Mouse (Mus musculus) left cerebral cortex, postnatal 25 days (tissue): ENCODE measurements around the gene Hoxd10. TPM values are rescaled to one million over a fixed set of nuclear protein-coding genes. Genes with fewer than 3 reads are reported as not detected.
A peak's percentile ranks its signal among the peaks of the same experiment; 100 is the strongest.

Experiments
- DNase-seq, 2 experiments: peaks; one replicate each; pipeline ENCODE4 v3.0.0; 2022; ENCODE audit warnings: low spot score in 2 of 2, mixed read lengths in 1 of 2
- intact Hi-C: fragments of 180-260 bp; cut with DNase I; formaldehyde crosslinking; loops from one replicate; pipeline ENCODE4 v1.15.1; 2025
- total RNA-seq, 2 experiments: library from RNA; stranded (reverse); gene quantifications; 2 replicates each; pipeline ENCODE4 v1.2.3; 2021

Hoxd10 gene
- total RNA-seq, 2 experiments from 2014 or later = not detected

DNA sequence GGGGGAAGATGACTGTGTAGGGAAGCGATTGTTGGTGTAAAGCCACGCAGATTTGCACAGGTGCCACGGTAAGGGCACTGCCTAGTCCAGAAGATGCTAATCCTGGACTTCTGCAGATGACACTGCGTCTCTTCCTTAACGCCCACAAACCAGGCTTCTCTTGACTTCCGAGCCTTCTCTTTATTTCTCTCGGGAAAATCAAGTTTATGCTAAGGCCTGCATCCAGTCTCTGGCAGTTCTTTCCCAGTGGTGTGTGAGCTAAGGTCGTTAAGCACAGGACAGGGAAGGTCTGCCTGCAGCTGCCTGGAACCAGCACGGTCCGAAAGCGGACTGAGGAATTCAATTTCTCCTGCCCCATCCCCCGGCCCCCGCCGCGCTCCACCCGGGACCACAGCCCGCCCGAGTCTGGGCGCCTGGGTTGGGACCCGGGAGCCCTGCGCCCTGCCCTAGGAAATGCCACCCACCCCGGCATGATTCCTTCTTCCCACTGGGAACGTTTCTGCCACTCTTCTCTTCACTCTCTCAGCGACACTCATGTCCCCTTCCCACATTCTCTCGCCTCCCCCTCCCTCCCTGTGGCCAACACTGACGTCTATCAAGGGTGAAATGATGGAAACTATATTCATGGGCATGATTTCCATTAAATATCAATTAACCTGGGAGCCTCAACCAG, 12.1 kb downstream of the Hoxd10 start:
- DNase-seq = no peak
- intact Hi-C loops = loop anchor here (5.0 kb wide), 6 partner anchors 47 to 718 kb away; partner anchors contain the start of gene Evx2

DNA sequence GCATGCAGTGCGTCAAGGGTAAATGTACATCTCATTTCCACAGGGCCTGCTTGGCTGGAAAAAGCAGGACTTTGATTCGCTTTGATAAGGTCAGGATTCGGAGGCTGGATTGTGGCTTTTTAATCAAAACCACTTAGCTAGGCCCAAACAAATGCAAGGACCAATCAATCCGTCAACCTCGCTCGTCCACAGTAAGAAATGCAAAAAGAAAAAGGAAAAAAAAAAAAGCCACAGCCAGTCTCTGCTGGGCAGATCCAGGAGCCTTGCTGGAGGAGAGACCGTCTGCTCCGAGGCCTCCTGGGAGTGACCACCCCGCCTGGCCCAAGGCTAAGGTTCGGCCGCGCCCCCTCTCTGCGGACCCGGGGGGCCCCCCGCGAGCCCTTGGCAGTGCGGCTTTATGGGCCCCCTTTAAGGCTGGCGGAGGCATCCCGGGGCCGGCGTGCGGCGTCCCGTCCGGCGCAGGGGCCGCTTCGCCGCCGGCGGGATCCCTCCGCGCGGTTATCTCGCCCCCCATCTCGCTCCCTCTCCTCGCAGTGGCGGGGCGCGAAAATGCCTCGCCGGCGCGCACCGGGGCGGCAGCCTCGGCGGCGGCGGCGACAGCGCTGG, 12.8 kb downstream of the Hoxd10 start, which contains the start of gene Hoxd8:
Hoxd8 (plus strand) TSS at position 223 of the 606 bp plus-strand sequence.
- intact Hi-C loops = loop anchor here (5.0 kb wide), 6 partner anchors 47 to 718 kb away; partner anchors contain the start of gene Evx2
- no peak for DNase-seq

DNA sequence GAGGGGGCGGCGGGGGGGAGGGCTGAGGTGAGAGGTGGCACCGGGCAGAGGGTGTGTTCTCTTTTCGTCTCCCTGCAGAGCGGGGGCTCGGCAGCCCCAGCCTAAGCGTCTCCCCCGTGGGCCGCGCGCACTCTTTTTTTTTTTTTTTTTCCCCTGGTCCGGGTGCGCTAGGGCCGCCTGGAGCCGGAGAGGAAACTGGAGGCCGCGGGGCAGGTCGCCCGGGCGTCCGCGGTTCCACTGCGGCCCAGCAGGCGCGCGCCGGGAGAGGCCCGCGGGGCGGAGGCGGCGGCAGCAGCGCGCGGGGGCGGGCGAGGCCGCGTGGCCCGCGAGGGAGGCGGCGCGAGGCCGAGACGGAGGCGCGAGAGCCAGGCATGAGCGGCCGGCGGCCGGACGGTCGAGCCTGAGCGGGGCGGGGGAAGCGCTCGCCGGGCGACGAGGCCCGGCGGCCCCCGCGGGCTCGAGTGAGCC, 13.3 kb downstream of the Hoxd10 start:
- intact Hi-C loops = loop anchor here (5.0 kb wide), 6 partner anchors 48 to 717 kb away; partner anchors contain the start of gene Evx2

GRCm38 (mm10) chr2:74705467-74706089, 13.9 kb downstream of the Hoxd10 start:
- DNase-seq = no peak
- intact Hi-C loops = no loop called here

More for the DNA sequence above, 13.3 kb downstream of the Hoxd10 start:
- DNase-seq = no peak

GRCm38 (mm10) chr2:74706393-74706960, 14.8 kb downstream of the Hoxd10 start:
- intact Hi-C loops = no loop called here
- DNase-seq = no peak

GRCm38 (mm10) chr2:74707599-74707998, 15.9 kb downstream of the Hoxd10 start:
- DNase-seq = no peak
- intact Hi-C loops = no loop called here

GRCm38 (mm10) chr2:74708676-74709075, 17.0 kb downstream of the Hoxd10 start:
- intact Hi-C loops = no loop called here
- DNase-seq = no peak

- DNase-seq = no peak
- intact Hi-C loops = no loop called here
Measured at GRCm38 (mm10) chr2:74709465-74710419, 18.0 kb downstream of the Hoxd10 start.

GRCm38 (mm10) chr2:74710929-74711543, 19.3 kb downstream of the Hoxd10 start:
- no peak for DNase-seq
- intact Hi-C loops = no loop called here

DNA sequence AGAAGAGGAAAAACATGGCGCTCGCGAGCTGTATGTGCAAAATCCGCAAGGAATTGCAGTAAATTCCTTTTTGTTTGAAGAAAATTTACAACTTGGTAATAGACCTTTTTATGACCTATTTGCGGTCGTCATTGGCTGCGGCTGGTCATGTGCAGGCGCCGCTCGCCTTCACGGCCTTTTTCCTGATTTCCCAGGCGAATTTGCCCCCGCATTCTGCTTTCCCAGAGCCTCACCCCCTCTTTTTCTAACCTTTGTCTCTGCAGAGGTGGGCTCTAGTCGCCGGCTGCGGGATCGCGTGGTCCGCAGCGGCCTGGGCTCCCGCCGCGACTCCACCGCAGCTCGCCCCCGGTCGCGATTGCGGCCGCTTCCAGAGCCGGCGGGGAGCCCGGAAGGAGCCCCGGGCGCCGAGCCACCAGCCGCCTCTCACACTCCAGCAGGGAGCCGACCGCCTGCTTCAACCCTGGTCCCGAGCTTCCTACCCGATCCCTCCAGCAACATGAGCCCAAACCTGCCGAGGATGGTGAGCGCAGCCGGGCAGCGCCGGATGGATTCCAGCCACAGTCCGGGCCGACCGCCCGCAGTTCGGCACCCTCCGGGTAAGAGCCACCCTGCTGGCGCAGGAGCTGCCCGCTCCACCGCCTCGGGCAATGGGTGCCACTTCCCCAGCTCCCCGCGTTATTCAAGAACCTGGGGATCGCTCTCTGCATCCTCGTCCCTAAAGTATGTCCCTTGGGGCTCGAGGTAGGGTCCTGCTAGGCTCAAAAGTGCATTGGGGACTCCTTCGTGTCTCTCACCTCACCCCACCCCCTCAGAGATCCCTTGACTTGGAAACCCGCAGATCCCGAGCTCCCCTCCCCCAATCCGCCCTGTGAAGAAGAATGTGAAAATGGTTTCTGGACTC, 20.2 kb downstream of the Hoxd10 start, which contains the start of the genes Hoxd3 and Hoxd4:
Hoxd3 (plus strand) TSS at position 207 of the 901 bp plus-strand sequence.
Hoxd4 (plus strand) TSS at position 209 of the 901 bp plus-strand sequence.
- intact Hi-C loops = no loop called here
- DNase-seq = no peak

GRCm38 (mm10) chr2:74713239-74714150, 21.8 kb downstream of the Hoxd10 start:
- intact Hi-C loops = no loop called here
- no peak for DNase-seq

DNA sequence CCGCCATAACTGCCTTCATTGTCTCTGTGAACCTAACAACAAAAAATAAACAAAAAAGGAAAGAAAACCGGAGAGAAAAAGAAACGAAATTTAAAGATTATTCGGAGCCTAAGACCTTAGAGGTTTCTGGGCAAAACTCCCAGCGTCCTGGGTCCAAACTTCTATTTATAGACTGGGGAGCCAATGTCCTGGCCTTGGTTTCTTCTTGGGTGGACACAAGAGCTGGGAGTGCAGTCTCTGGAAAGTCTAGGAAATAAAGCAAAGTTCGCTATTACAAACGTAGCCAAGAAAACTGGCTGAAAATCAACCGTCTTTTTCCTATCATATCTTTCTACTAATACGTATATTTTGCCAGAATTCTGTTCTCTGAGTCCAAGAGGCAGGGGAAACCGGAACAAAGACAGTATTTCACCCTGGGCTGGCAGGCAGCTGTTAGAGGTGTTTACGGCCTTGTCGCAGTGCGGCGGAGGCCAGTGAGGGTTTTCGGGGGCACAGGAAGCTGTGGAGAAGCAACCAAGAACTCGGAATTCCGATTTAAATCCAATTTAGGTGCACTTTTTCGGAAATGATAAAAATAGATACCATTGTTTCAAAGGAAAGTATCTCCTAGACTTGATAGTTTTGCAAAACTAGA, 22.5 kb downstream of the Hoxd10 start:
- no peak for DNase-seq
- intact Hi-C loops = no loop called here

- intact Hi-C loops = loop anchor here (1.0 to 5.0 kb wide), 3 partner anchors 249 to 597 kb away; no protein-coding TSS in a partner anchor
- DNase-seq = no peak
Measured at GRCm38 (mm10) chr2:74714881-74715280, 23.2 kb downstream of the Hoxd10 start.

DNA sequence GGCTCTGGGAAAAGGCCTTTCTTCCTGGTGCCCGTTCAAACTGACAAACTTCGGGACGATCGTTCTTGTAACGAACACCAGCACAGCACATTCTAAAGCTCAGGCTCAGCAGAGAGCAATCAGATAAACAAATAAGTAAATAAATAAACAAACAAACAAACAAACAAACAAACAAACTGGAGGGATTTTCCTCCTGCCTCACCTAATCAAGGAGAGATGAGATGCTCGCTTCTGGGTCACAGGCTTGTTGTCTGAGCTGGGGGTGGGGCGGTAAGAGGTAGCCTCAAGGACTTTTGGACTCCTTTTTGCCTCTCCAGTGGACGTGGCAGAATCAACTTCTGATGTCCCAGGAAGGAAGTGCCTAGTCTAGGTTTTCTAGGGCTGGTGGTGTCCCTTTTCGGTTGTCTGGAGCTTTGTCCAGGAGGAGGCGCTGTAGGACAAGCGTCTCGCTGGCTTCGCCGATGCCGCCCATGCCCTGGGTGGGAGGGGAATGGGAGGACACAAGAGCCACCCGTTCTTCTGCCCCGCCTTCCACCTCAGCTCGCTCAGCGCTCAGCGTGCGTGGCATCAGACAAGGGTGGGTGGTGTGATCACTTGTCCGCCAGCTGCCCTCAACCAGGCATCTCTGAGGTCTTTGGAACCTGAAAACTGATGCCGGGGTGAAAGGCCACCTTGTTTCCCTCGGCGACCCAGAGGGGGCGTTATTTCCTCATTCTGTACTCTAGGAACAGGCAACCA, 23.9 kb downstream of the Hoxd10 start:
- intact Hi-C loops = loop anchor here (1.0 to 5.0 kb wide), 4 partner anchors 249 to 597 kb away; no protein-coding TSS in a partner anchor

DNA sequence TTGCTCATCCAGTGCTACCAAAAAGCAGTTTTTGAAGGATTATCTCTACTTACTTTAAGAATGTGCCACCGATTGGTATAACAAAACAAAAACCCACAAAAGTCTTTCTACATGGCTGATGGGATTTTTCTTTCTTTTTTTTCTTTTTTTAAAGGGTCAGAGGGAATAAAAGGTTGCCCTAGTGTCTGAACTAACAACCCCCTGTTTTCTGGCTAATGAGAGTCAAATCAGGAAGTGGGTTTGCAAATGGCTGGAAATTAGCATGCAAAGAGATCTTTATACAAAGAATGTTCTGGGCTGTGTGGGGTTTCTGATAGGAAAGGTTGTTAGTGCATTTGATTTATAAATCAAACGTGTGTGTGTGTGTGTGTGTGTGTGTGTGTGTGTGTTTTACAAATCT, 28.7 kb downstream of the Hoxd10 start:
- intact Hi-C loops = no loop called here

More for the DNA sequence above, 23.9 kb downstream of the Hoxd10 start:
- peak; percentile 66 to 70 for DNase-seq

More for the DNA sequence above, 28.7 kb downstream of the Hoxd10 start:
- DNase-seq = no peak
